Mouse (Mus musculus) heart, adult 2 months (tissue): Measurements from ENCODE around the gene Acbd6. TPM values are rescaled to one million over a fixed set of nuclear protein-coding genes. Genes with fewer than 3 reads are reported as not detected.

Experiments
- DNase-seq, 2 experiments: peaks; one replicate each; pipeline ENCODE4 v3.0.0; 2021
- H3K27ac ChIP-seq: fragments of 200-600 bp; 2 replicates; pipeline ENCODE4 v1.8.1; 2022
- H3K27me3 ChIP-seq: fragments of 200-500 bp; 2 replicates; pipeline ENCODE4 v1.6.1; 2012; ENCODE audit warnings: mild to moderate bottlenecking, low read length, inconsistent platforms, mixed read lengths; ENCODE audit not compliant: control insufficient read depth, insufficient read depth
- H3K36me3 ChIP-seq: fragments of 200-500 bp; 2 replicates; pipeline ENCODE4 v1.6.1; 2012; ENCODE audit warnings: low read length, inconsistent platforms; ENCODE audit not compliant: control insufficient read depth, insufficient read depth
- H3K4me1 ChIP-seq: fragments of 200-500 bp; 2 replicates; pipeline ENCODE4 v1.6.1; 2011; ENCODE audit warnings: low read length; ENCODE audit not compliant: control insufficient read depth, insufficient read depth
- H3K4me3 ChIP-seq: fragments of 200-600 bp; 2 replicates; pipeline ENCODE4 v1.8.1; 2022
- H3K79me2 ChIP-seq: fragments of 200-500 bp; replicated peaks from 2 replicates; pipeline ENCODE4 v1.6.1; 2012; ENCODE audit warnings: mild to moderate bottlenecking, inconsistent platforms, low read length, moderate library complexity, mixed read lengths; ENCODE audit not compliant: control insufficient read depth, insufficient read depth
- H3K9ac ChIP-seq: fragments of 200-500 bp; 2 replicates; pipeline ENCODE4 v1.6.1; 2012; ENCODE audit warnings: low read depth, mild to moderate bottlenecking, control low read depth, inconsistent platforms, low read length, mixed read lengths
- CTCF ChIP-seq: fragments of 200-600 bp; IDR thresholded peaks from 2 replicates; pipeline ENCODE4 v1.8.1; 2022; ENCODE audit warnings: antibody characterized with exemption, mild to moderate bottlenecking, moderate library complexity
- EP300 ChIP-seq: fragments of 200-500 bp; IDR thresholded peaks from 2 replicates; pipeline ENCODE4 v1.6.1; 2011; ENCODE audit warnings: low read depth, low read length, control low read depth; ENCODE audit not compliant: insufficient read depth
- POLR2A ChIP-seq: fragments of 200-500 bp; IDR thresholded peaks from 2 replicates; pipeline ENCODE4 v1.6.1; 2011; ENCODE audit warnings: mild to moderate bottlenecking, low read depth, low read length, control low read depth; ENCODE audit not compliant: insufficient read depth
- WGBS: fragments of 180-500 bp; shearing (Covaris S2); methylation state at CpG from one replicate; pipeline ENCODE4 v1.1.7; 2018; 5-methylcytosine and 5-hydroxymethylcytosine counted together
- intact Hi-C: fragments of 180-260 bp; cut with DNase I; formaldehyde crosslinking; loops from one replicate; pipeline ENCODE4 v1.15.1; 2025
- polyA plus RNA-seq: library from polyadenylated mRNA; depleted of rRNA; stranded (reverse); fragments of >200 nt; gene quantifications from 2 replicates; pipeline ENCODE4 v1.2.3, GENCODE M21; 2012; rRNA removed
- total RNA-seq, 2 experiments: library from RNA; stranded (reverse); gene quantifications; 2 replicates each; pipeline ENCODE4 v1.2.3; 2021

The Acbd6 gene
- total and polyA plus RNA-seq, 3 experiments: 55.7 to 63.6 (median 57.1) TPM

GRCm38 (mm10) chr1:155736096-155736825 lies 178.3 kb downstream of the Acbd6 start:
- no peak for TF ChIP-seq EP300
- TF ChIP-seq POLR2A: no peak
- no peak for TF ChIP-seq CTCF
- peaks cover 34% of the 10 kb centered on the region for H3K27me3 ChIP-seq
- H3K27ac ChIP-seq: no peak overlapping the region
- whole genome bisulfite sequencing: 6% methylated on average over 26 of the region's 26 CpGs
- H3K4me1 ChIP-seq: no peaks in the 10 kb centered on the region
- H3K36me3 ChIP-seq: no peaks in the 10 kb centered on the region
- H3K79me2 ChIP-seq: no peaks in the 10 kb centered on the region
- intact Hi-C loops: no loop called here
- no peak for DNase-seq
- H3K9ac ChIP-seq: no peak overlapping the region
- H3K4me3 ChIP-seq: no peak overlapping the region

DNA sequence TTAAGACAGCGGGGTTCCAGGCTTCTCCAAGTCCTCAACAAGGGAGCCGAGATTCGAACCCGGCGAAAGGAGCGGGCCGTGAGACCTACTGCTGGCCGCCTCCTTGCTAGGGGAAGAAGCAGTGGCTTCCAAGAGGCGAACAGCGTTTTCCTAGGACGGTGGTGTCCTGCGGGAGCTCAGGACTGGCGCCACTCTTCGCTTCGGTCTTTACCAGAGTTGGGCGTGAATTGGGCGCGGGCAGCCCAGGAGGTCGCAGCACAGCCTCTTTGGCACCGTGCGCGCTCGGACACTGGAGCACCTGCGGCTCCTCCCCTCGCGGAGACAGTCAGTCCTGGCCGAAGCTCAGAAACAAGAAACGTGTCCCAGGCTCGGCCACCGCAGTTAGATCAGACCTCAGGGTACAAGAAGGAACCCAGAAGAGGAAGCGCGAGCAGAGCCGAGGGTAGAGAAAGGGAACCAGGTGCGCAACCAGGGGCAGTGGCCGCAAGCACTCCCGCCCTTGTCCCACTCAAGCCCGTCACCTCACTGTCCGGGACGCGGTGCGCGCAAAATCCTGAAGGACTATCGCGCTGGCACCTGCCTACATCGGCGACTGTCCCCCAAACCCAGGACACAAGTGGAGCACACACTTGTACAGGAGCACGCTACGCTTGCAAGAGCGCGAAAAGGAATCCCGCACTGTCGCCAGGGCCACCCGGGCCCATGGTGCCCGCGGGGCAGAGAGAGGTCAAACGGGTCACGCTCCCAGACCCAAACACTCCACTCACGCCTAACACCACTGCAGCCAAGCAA lies 179.3 kb downstream of the Acbd6 start:
- TF ChIP-seq CTCF: no peak
- no peak for TF ChIP-seq EP300
- no peak for TF ChIP-seq POLR2A
- H3K27ac ChIP-seq: no peak overlapping the region
- no peaks in the 10 kb centered on the region for H3K79me2 ChIP-seq
- no peak overlapping the region for H3K4me3 ChIP-seq
- DNase-seq: peak; percentile 4 to 27
- WGBS: 2% methylated on average over 58 of the region's 58 CpGs
- no peaks in the 10 kb centered on the region for H3K4me1 ChIP-seq
- H3K36me3 ChIP-seq: no peaks in the 10 kb centered on the region
- peaks cover 36% of the 10 kb centered on the region for H3K27me3 ChIP-seq
- intact Hi-C loops: no loop called here
- no peak overlapping the region for H3K9ac ChIP-seq

- intact Hi-C loops: no loop called here
- WGBS: 2% methylated on average over 25 of the region's 25 CpGs
- no peak overlapping the region for H3K4me3 ChIP-seq
- no peaks in the 10 kb centered on the region for H3K36me3 ChIP-seq
- no peak overlapping the region for H3K27ac ChIP-seq
- DNase-seq: no peak
- no peak for TF ChIP-seq EP300
- TF ChIP-seq POLR2A: no peak
- TF ChIP-seq CTCF: no peak
- H3K9ac ChIP-seq: no peak overlapping the region
- no peaks in the 10 kb centered on the region for H3K79me2 ChIP-seq
- H3K27me3 ChIP-seq: peaks cover 41% of the 10 kb centered on the region
- H3K4me1 ChIP-seq: no peaks in the 10 kb centered on the region
Measured at GRCm38 (mm10) chr1:155737809-155738383, 180.0 kb downstream of the Acbd6 start.

Other genes with a start within 250 kb of the Acbd6 start
- gene Xpr1, start 140.7 kb upstream of the Acbd6 start, total RNA-seq: 10 to 100 TPM; 30.3 to 34.4 TPM
- gene Xpr1, start 140.7 kb upstream of the Acbd6 start, polyA plus RNA-seq: 8.5 and 16.2 TPM in 2 replicates
- gene Lhx4, start 193.6 kb downstream of the Acbd6 start, total RNA-seq: not detected
- gene Lhx4, start 193.6 kb downstream of the Acbd6 start, polyA plus RNA-seq: not detected in 2 replicates